Mouse (Mus musculus): ENCODE data around the gene Sgip1.

Sgip1 gene

GRCm38 (mm10) chr4:102774549-102774948 is 33.5 kb downstream of the Sgip1 start:
- no peak for DNase-seq (ENCODE audit: low read depth, low spot score)

- no peak for DNase-seq (ENCODE audit: low read depth, low spot score)
Observed at GRCm38 (mm10) chr4:102775596-102776270, 34.6 kb downstream of the Sgip1 start.

GRCm38 (mm10) chr4:102779902-102780301 is 38.8 kb downstream of the Sgip1 start:
- DNase-seq (ENCODE audit: low read depth, low spot score), result no peak

- no peak for DNase-seq (ENCODE audit: low read depth, low spot score)
Observed at GRCm38 (mm10) chr4:102783063-102783748, 42.1 kb downstream of the Sgip1 start.

GRCm38 (mm10) chr4:102785158-102785557 is 44.1 kb downstream of the Sgip1 start:
- DNase-seq (ENCODE audit: low read depth, low spot score), result no peak

- DNase-seq (ENCODE audit: low read depth, low spot score), result no peak
Observed at GRCm38 (mm10) chr4:102792100-102792790, 51.1 kb downstream of the Sgip1 start.

- no peak for DNase-seq (ENCODE audit: low read depth, low spot score)
Observed at GRCm38 (mm10) chr4:102801471-102801870, 60.4 kb downstream of the Sgip1 start.

GRCm38 (mm10) chr4:102801936-102802335 is 60.8 kb downstream of the Sgip1 start:
- no peak for DNase-seq (ENCODE audit: low read depth, low spot score)

GRCm38 (mm10) chr4:102804611-102805010 is 63.5 kb downstream of the Sgip1 start:
- no peak for DNase-seq (ENCODE audit: low read depth, low spot score)

- DNase-seq (ENCODE audit: low read depth, low spot score), result no peak
Observed at GRCm38 (mm10) chr4:102806987-102807386, 65.9 kb downstream of the Sgip1 start.

GRCm38 (mm10) chr4:102808258-102808657 is 67.2 kb downstream of the Sgip1 start:
- DNase-seq (ENCODE audit: low read depth, low spot score), result no peak

GRCm38 (mm10) chr4:102809296-102809695 is 68.2 kb downstream of the Sgip1 start:
- DNase-seq (ENCODE audit: low read depth, low spot score), result no peak

- no peak for DNase-seq (ENCODE audit: low read depth, low spot score)
Observed at GRCm38 (mm10) chr4:102810277-102810676, 69.2 kb downstream of the Sgip1 start.

- no peak for DNase-seq (ENCODE audit: low read depth, low spot score)
Observed at GRCm38 (mm10) chr4:102811007-102811805, 70.1 kb downstream of the Sgip1 start.

- peak; percentile 24 for DNase-seq (ENCODE audit: low read depth, low spot score)
Observed at GRCm38 (mm10) chr4:102813346-102813745, 72.2 kb downstream of the Sgip1 start.

- DNase-seq (ENCODE audit: low read depth, low spot score), result no peak
Observed at GRCm38 (mm10) chr4:102821786-102822185, 80.7 kb downstream of the Sgip1 start.

GRCm38 (mm10) chr4:102824494-102824893 is 83.4 kb downstream of the Sgip1 start:
- no peak for DNase-seq (ENCODE audit: low read depth, low spot score)

- no peak for DNase-seq (ENCODE audit: low read depth, low spot score)
Observed at GRCm38 (mm10) chr4:102826159-102826558, 85.1 kb downstream of the Sgip1 start.

GRCm38 (mm10) chr4:102828518-102828917 is 87.4 kb downstream of the Sgip1 start:
- no peak for DNase-seq (ENCODE audit: low read depth, low spot score)

GRCm38 (mm10) chr4:102833191-102833590 is 92.1 kb downstream of the Sgip1 start:
- no peak for DNase-seq (ENCODE audit: low read depth, low spot score)

GRCm38 (mm10) chr4:102833726-102834125 is 92.6 kb downstream of the Sgip1 start:
- DNase-seq (ENCODE audit: low read depth, low spot score), result no peak

- DNase-seq (ENCODE audit: low read depth, low spot score), result no peak
Observed at GRCm38 (mm10) chr4:102834710-102835109, 93.6 kb downstream of the Sgip1 start.
